Mouse (Mus musculus) embryonic facial prominence, embryonic 12.5 days (tissue): ENCODE data around the gene Mef2d. TPM values are rescaled to one million over a fixed set of nuclear protein-coding genes. Genes with fewer than 3 reads are reported as not detected.

Source experiments
- ATAC-seq: fragments of 200-750 bp; cut with Nextera tagmentation; 2 replicates; pipeline ENCODE4 v1.8.0; 2017; ENCODE audit not compliant: insufficient number of reproducible peaks, insufficient read depth, low FRiP score, low TSS enrichment
- H3K27ac ChIP-seq: fragments of 300-500 bp; sonication (generic); 2 replicates; pipeline ENCODE4 v1.5.1; 2016; ENCODE audit warnings: mild to moderate bottlenecking
- H3K27me3 ChIP-seq: fragments of 300-500 bp; sonication (generic); 2 replicates; pipeline ENCODE4 v1.6.1; 2016; ENCODE audit warnings: mild to moderate bottlenecking, moderate library complexity
- H3K36me3 ChIP-seq: fragments of 300-500 bp; sonication (generic); 2 replicates; pipeline ENCODE4 v1.6.1; 2016; ENCODE audit warnings: mild to moderate bottlenecking
- H3K4me1 ChIP-seq: fragments of 300-500 bp; sonication (generic); 2 replicates; pipeline ENCODE4 v1.6.1; 2016
- H3K4me2 ChIP-seq: fragments of 300-500 bp; sonication (generic); replicated peaks from 2 replicates; pipeline ENCODE4 v1.6.1; 2016; ENCODE audit warnings: mild to moderate bottlenecking, moderate library complexity
- H3K4me3 ChIP-seq: fragments of 300-500 bp; sonication (generic); 2 replicates; pipeline ENCODE4 v1.5.1; 2016; ENCODE audit warnings: mild to moderate bottlenecking
- H3K9ac ChIP-seq: fragments of 300-500 bp; sonication (generic); 2 replicates; pipeline ENCODE4 v1.6.1; 2016; ENCODE audit warnings: mild to moderate bottlenecking, moderate library complexity
- H3K9me3 ChIP-seq: fragments of 300-500 bp; sonication (generic); 2 replicates; pipeline ENCODE4 v1.6.1; 2016; ENCODE audit warnings: mild to moderate bottlenecking, moderate library complexity
- WGBS: fragments of 180-500 bp; shearing (Covaris S2); methylation state at CpG from one replicate; pipeline ENCODE4 v1.1.7; 2016; 5-methylcytosine and 5-hydroxymethylcytosine counted together
- microRNA-seq: library from miRNA; unstranded; fragments of <30 nt; microRNA quantifications from one replicate; pipeline ENCODE4, GENCODE M21; 2017
- polyA plus RNA-seq: library from polyadenylated mRNA; unstranded; fragments of >200 nt; fragmentation: Nextera tagmentation; extraction: Ambion mirVana; gene quantifications from 2 replicates; pipeline ENCODE4 v1.2.1, GENCODE M21; 2016

Mef2d gene
- polyA plus RNA-seq, 1 experiment from 2014 or later = 17.7 TPM

DNA sequence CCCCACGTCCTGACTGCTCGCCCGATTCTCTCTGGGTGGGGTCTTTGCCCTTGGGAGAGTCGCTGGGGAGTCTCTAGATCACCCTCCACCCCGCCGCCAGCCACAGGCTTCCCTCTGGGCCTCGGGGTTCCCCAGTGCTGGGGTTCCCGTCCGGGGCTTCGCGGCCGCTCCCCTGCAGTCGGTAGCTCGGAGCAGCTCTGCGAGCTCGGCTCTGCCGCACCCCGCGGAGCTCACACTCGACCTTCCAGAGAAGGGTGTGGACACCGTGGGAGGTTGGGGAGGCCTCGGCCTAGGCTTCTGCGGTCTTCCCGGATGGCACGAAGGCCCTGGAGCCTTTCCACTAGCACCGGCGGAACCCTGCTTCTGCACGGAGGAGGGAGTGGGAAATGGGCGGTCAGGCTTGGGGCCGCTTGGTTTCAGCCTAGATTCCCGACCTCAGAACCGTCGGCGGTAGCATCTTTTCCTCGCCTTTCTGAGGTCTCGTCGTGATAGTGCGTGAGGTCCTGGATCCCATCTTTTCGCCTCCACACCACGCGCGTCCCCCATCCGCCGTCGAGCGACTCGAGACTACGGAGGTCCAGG is 72.9 kb downstream of the Mef2d start:
- peak overlapping the region; percentile 17 for H3K4me3 ChIP-seq
- WGBS = under 1% methylated on average over 48 of the region's 48 CpGs
- H3K9me3 ChIP-seq = no peaks in the 10 kb centered on the region
- H3K27ac ChIP-seq = no peak overlapping the region
- H3K9ac ChIP-seq = no peak overlapping the region
- peak overlapping the region; percentile 19 for H3K4me2 ChIP-seq
- ATAC-seq = no peak
- H3K4me1 ChIP-seq = no peaks in the 10 kb centered on the region
- H3K27me3 ChIP-seq = peaks cover 99% of the 10 kb centered on the region
- H3K36me3 ChIP-seq = no peaks in the 10 kb centered on the region

DNA sequence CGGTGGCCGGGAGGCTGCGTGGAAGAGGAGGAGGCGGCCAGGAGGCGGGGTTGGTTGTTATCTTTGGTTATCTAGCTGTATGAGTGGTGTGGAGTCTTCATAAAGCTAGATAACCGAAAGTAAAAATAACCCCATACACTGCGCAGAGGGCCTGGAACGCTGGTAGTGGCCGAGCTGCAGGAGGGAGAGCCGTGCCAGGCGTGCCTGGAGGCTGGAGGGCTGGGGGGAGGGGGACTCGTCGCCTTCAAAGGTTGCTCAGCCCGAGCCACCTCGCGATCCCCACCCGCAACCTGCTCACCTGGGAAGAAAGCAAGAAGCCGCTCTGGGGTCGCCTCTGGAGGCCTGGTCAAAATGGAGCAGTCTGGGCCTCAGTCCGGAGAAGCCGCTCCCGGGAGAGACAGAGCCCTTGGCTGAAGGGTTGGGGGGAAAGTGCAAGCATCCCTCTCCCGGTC is 73.4 kb downstream of the Mef2d start:
- peak overlapping the region; percentile 19 for H3K4me2 ChIP-seq
- peak overlapping the region; percentile 17; the same call in 1 of the 2 replicates for H3K4me3 ChIP-seq
- 1% methylated on average over 23 of the region's 23 CpGs for WGBS
- no peaks in the 10 kb centered on the region for H3K9me3 ChIP-seq
- H3K4me1 ChIP-seq = no peaks in the 10 kb centered on the region
- no peaks in the 10 kb centered on the region for H3K36me3 ChIP-seq
- peaks cover 99% of the 10 kb centered on the region for H3K27me3 ChIP-seq
- no peak for ATAC-seq
- no peak overlapping the region for H3K9ac ChIP-seq
- H3K27ac ChIP-seq = no peak overlapping the region

DNA sequence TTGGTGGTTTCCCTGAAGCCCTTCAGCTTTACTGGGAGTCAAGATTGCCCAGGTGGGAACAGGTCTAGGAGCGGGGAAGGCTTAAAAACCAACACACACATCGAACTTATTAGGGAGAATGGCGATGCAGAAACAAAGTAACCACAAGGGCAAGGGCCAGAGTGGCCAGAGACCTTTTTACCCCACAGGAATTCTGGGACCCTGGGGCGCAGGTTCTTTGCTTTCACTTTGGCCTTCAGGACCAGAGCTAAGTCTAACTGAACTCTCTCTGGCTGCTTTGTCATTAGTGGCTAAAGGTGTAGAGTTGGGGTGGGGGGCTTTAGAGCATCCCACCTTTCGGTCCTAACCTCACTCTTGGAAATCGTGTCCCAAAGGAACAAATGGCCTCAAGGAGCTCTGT is 73.9 kb downstream of the Mef2d start:
- Histone ChIP-seq H3K36me3 (no peaks in the 10 kb centered on the region), H3K4me3 (no peak overlapping the region), H3K9ac (no peak overlapping the region), H3K4me1 (no peaks in the 10 kb centered on the region), H3K4me2 (no peak overlapping the region), H3K27ac (no peak overlapping the region), H3K9me3 (no peaks in the 10 kb centered on the region), H3K27me3 (peaks cover 99% of the 10 kb centered on the region)
- WGBS = 4% methylated on average over 6 of the region's 6 CpGs
- no peak for ATAC-seq

DNA sequence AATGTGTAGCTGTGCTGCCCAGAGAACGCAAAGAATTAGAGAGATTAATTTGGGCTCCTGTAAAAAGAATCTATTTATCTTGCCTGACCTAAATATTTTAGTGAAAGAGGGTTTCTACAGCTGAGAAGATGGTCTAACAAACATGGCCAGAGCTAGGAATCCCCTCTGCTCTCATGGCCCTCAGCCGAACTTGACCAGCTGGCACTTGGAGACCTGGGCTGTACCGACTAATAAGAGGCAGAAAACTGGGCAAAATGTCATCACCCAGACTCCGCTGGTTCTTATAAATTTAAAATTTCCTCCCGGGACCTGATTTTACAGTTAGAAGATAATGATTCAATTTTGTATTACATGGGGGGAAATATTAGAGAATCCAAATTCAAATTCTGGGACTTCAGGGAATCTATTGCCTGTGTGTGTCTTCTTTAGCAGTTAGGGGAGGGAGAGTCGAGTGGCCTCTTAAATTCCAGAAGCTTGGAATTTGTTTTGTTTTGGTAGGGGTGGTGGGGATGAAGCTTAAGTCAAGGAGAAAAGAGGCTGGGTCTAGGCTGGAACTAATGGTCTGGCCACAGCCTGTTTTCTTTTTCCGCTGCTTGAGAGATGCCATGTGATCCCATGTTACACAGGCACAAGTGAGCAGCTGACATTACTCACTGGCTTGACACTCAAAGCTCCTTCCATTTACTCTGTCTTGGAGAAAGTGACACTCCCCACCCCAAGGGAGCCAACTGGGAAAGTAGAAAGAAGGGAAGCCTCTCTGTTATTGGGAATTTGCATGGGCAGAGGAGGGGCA is 74.6 kb downstream of the Mef2d start:
- no peak overlapping the region for H3K4me2 ChIP-seq
- ATAC-seq = no peak
- no peak overlapping the region for H3K4me3 ChIP-seq
- no peak overlapping the region for H3K27ac ChIP-seq
- no peaks in the 10 kb centered on the region for H3K4me1 ChIP-seq
- no peaks in the 10 kb centered on the region for H3K36me3 ChIP-seq
- no peak overlapping the region for H3K9ac ChIP-seq
- H3K27me3 ChIP-seq = peaks cover 99% of the 10 kb centered on the region
- H3K9me3 ChIP-seq = no peaks in the 10 kb centered on the region
- 9% methylated on average over 7 of the region's 7 CpGs for WGBS

DNA sequence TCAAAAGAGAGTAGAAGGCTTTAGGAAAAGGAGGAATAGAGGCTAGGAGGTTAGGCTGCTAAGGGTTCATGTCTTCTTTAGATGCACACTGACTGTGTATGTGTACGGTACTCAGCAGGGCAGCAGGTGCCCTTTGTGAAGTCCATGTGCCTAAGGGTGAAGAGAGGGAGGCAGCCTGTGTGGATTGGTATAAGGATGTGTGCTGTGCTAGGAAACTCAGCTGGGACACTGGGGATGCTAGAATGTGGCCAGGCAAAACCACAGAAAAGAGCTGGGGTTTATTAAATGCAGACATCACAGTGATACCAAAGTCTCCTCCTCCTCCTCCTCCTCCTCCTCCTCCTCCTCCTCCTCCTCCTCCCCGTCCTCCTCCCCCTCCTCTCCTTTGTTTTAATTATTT is 75.5 kb downstream of the Mef2d start:
- 47% methylated on average over 1 of the region's 2 CpGs for WGBS

DNA sequence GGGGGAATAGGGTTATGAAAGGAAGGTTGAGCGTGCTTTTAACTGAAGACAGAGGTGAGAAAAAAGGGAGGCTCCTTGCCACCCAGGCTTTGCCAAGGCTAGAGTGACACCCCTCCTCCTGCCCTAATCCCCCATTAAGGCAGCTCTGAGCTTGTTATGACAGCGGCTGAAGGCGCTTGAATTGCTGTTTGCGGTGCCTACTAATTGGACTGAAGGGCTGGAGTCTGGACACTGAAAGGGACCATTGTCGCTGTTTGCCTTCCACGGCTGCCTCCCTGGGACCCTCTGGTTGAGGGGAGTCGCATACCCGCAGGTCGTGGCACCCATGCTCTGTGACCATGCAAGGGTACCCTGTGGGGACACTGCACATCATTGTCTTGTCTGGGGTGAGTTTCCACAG is 77.8 kb downstream of the Mef2d start:
- Histone ChIP-seq H3K4me2 (no peak overlapping the region), H3K9ac (no peak overlapping the region), H3K36me3 (no peaks in the 10 kb centered on the region), H3K4me3 (no peak overlapping the region), H3K27me3 (peaks cover 94% of the 10 kb centered on the region), H3K27ac (no peak overlapping the region), H3K4me1 (no peaks in the 10 kb centered on the region), H3K9me3 (no peaks in the 10 kb centered on the region)
- 10% methylated on average over 9 of the region's 9 CpGs for WGBS
- no peak for ATAC-seq

More for the DNA sequence above, 75.5 kb downstream of the Mef2d start:
- Histone ChIP-seq H3K27me3 (peaks cover 98% of the 10 kb centered on the region), H3K4me1 (no peaks in the 10 kb centered on the region), H3K4me3 (no peak overlapping the region), H3K9ac (no peak overlapping the region), H3K9me3 (no peaks in the 10 kb centered on the region), H3K27ac (no peak overlapping the region), H3K4me2 (no peak overlapping the region), H3K36me3 (no peaks in the 10 kb centered on the region)
- no peak for ATAC-seq

DNA sequence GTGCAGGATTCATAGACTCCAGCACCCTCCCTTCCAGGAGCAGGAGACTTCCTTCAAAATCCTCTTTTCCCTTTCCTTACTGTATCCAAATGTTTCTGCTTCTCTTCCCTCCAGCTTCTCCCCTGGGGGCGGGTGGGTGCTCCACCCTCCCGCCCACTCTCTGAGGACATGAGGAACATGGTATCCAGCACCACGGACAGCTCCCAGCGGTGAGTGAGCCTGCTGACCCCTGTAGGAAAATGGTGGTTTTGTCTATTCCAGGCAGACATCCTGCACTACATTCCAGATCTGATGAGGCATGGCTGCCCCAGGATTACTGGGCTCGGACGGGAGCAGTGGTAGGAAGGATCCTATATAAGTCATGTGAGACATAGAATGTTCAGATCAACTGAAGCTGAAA is 78.7 kb downstream of the Mef2d start:
- no peak overlapping the region for H3K4me2 ChIP-seq
- no peak overlapping the region for H3K4me3 ChIP-seq
- no peak for ATAC-seq
- H3K9me3 ChIP-seq = no peaks in the 10 kb centered on the region
- H3K4me1 ChIP-seq = no peaks in the 10 kb centered on the region
- H3K27ac ChIP-seq = no peak overlapping the region
- no peak overlapping the region for H3K9ac ChIP-seq
- H3K27me3 ChIP-seq = peaks cover 94% of the 10 kb centered on the region
- 2% methylated on average over 6 of the region's 6 CpGs for WGBS
- H3K36me3 ChIP-seq = no peaks in the 10 kb centered on the region

Small RNA genes within 50 kb of the gene (microRNA-seq; reads per million reads assigned to microRNA genes)
- gene Gm25641 (not detected), gene Mir3093 (2.2 reads per million, percentile 7 among the genes with 10 or more reads in this experiment), gene Mir9-1 (not detected)

Other genes with a start within 250 kb of the Mef2d start
- 246 and 270 TPM in 2 replicates for gene Hdgf, start 236.1 kb upstream of the Mef2d start, polyA plus RNA-seq
- 71.4 and 72.9 TPM in 2 replicates for gene Mrpl24, start 222.9 kb upstream of the Mef2d start, polyA plus RNA-seq
- gene Isg20l2, start 212.1 kb upstream of the Mef2d start, polyA plus RNA-seq = 75.4 and 80.1 TPM in 2 replicates
- gene Rrnad1, start 211.7 kb upstream of the Mef2d start, polyA plus RNA-seq = 23.2 and 23.8 TPM in 2 replicates
- 467 and 481 TPM in 2 replicates for gene Crabp2, start 193.7 kb upstream of the Mef2d start, polyA plus RNA-seq
- 40.0 and 42.0 TPM in 2 replicates for gene Nes, start 171.3 kb upstream of the Mef2d start, polyA plus RNA-seq
- 0.15 and 0.39 TPM in 2 replicates for gene Bcan, start 142.1 kb upstream of the Mef2d start, polyA plus RNA-seq
- gene Hapln2, start 114.8 kb upstream of the Mef2d start, polyA plus RNA-seq = 0.09 and 0.34 TPM in 2 replicates
- 32.7 and 34.6 TPM in 2 replicates for gene Gpatch4, start 99.3 kb upstream of the Mef2d start, polyA plus RNA-seq
- 183 and 187 TPM in 2 replicates for gene Naxe, start 83.9 kb upstream of the Mef2d start, polyA plus RNA-seq
- 0.32 and 0.46 TPM in 2 replicates for gene Ttc24, start 64.1 kb upstream of the Mef2d start, polyA plus RNA-seq
- gene Iqgap3, start 60.4 kb upstream of the Mef2d start, polyA plus RNA-seq = 24.4 and 25.8 TPM in 2 replicates
- 0.64 and 1.3 TPM in 2 replicates for gene Rhbg, start 112.3 kb downstream of the Mef2d start, polyA plus RNA-seq
- gene Gm38392, start 144.8 kb downstream of the Mef2d start, polyA plus RNA-seq = not detected in 2 replicates
- 16.1 and 16.9 TPM in 2 replicates for gene Tsacc, start 154.6 kb downstream of the Mef2d start, polyA plus RNA-seq
- 600 and 614 TPM in 2 replicates for gene Cct3, start 154.7 kb downstream of the Mef2d start, polyA plus RNA-seq
- gene Glmp, start 182.7 kb downstream of the Mef2d start, polyA plus RNA-seq = 169 and 174 TPM in 2 replicates
- 4.5 and 4.8 TPM in 2 replicates for gene Tmem79, start 193.8 kb downstream of the Mef2d start, polyA plus RNA-seq
- 65.1 and 74.4 TPM in 2 replicates for gene Smg5, start 193.9 kb downstream of the Mef2d start, polyA plus RNA-seq
- 2.8 and 3.3 TPM in 2 replicates for gene Paqr6, start 222.2 kb downstream of the Mef2d start, polyA plus RNA-seq
- 0.17 TPM in 1 of 2 replicates, not detected in the other for gene Bglap3, start 230.4 kb downstream of the Mef2d start, polyA plus RNA-seq
- not detected in 2 replicates for gene Bglap2, start 236.3 kb downstream of the Mef2d start, polyA plus RNA-seq
- gene Bglap, start 242.1 kb downstream of the Mef2d start, polyA plus RNA-seq = not detected in 2 replicates